Comparison of ENCODE assay signal across 9 mouse cellular contexts in genomic region chr7:99565325-99565881, GRCm38 (mm10). TPM values are rescaled to one million over a fixed set of nuclear protein-coding genes. Genes with fewer than 3 reads are reported as not detected.
A peak's percentile ranks its signal among the peaks of the same experiment; 100 is the strongest.
DNase-seq lines count a peak whose midpoint lies in the region; ATAC-seq lines count a peak whose summit lies in the region.
"Had no signal": no experiment of that assay in that cellular context is flagged by ENCODE, and none has a peak within 500 bp of the region (broad histone marks: within the 10 kb centered on the region; RNA-seq: fewer than 3 reads in every experiment).

No protein-coding gene starts in this region.

- intact Hi-C loops in left cerebral cortex, postnatal 4 days (cut with DNase I) = no loop called here

- no peak overlapping the region for H3K4me2 ChIP-seq in kidney, embryonic 16.5 days (replicated peaks; ENCODE audit: low read depth, low read length)
- H3K4me2 ChIP-seq in neural tube, embryonic 12.5 days (replicated peaks) = 0 out of 2 replicates have a peak overlapping the region, but pooled peaks have one; percentile 22

- no peak overlapping the region for H3K4me3 ChIP-seq in embryonic facial prominence, embryonic 10.5 days
- no peak overlapping the region for H3K4me3 ChIP-seq in kidney, embryonic 16.5 days (ENCODE audit: low read length)
- no peak overlapping the region for H3K4me3 ChIP-seq in neural tube, embryonic 12.5 days

- WGBS in embryonic facial prominence, embryonic 10.5 days = 59% methylated on average over 8 of the region's 8 CpGs
- 28% methylated on average over 8 of the region's 8 CpGs for WGBS in kidney, embryonic 16.5 days
- WGBS in neural tube, embryonic 12.5 days = 42% methylated on average over 8 of the region's 8 CpGs

- H3K9ac ChIP-seq in kidney, embryonic 16.5 days (replicated peaks; ENCODE audit: low read length) = no peak overlapping the region
- H3K9ac ChIP-seq in neural tube, embryonic 12.5 days = peak overlapping the region; percentile 13; the same call in 1 of the 2 replicates

- peaks cover 76% of the 10 kb centered on the region for H3K4me1 ChIP-seq in embryonic facial prominence, embryonic 10.5 days
- peaks cover 48% of the 10 kb centered on the region for H3K4me1 ChIP-seq in kidney, embryonic 16.5 days (ENCODE audit: insufficient read depth, low read length)
- H3K4me1 ChIP-seq in neural tube, embryonic 12.5 days = peaks cover 41% of the 10 kb centered on the region

- peaks cover 2% of the 10 kb centered on the region; the same call in 1 of the 2 replicates for H3K36me3 ChIP-seq in embryonic facial prominence, embryonic 10.5 days (replicated peaks)
- H3K36me3 ChIP-seq in kidney, embryonic 16.5 days (ENCODE audit: insufficient read depth, low read length) = no peaks in the 10 kb centered on the region
- no peaks in the 10 kb centered on the region for H3K36me3 ChIP-seq in neural tube, embryonic 12.5 days

- peak; percentile 36 for DNase-seq in left cerebral cortex, postnatal 4 days
- DNase-seq in left cerebral cortex, adult 18-20 months (ENCODE audit: low spot score in 2 of 2) = no peak
- DNase-seq in embryonic facial prominence, embryonic 10.5 days (ENCODE audit: low spot score) = no peak
- no peak for DNase-seq in spleen, postnatal 10 days (ENCODE audit: low spot score in 2 of 2)
- DNase-seq in c-Kit-positive CD71-positive TER-119-positive erythroid progenitor cells, embryonic 14.5 days (ENCODE audit: low spot score) = no peak
- DNase-seq in spleen, postnatal 4 days (ENCODE audit: low spot score in 2 of 2) = no peak

- no peaks in the 10 kb centered on the region for H3K27me3 ChIP-seq in embryonic facial prominence, embryonic 10.5 days (replicated peaks; ENCODE audit: low read depth, poor library complexity, severe bottlenecking)
- H3K27me3 ChIP-seq in kidney, embryonic 16.5 days (ENCODE audit: insufficient read depth, low read length) = no peaks in the 10 kb centered on the region
- no peaks in the 10 kb centered on the region for H3K27me3 ChIP-seq in neural tube, embryonic 12.5 days (replicated peaks)

- H3K27ac ChIP-seq in embryonic facial prominence, embryonic 10.5 days (replicated peaks) = peak overlapping the region; percentile 61; the same call in 1 of the 2 replicates
- peak overlapping the region; percentile 52 for H3K27ac ChIP-seq in kidney, embryonic 16.5 days (ENCODE audit: low read length)
- peak overlapping the region; percentile 47 for H3K27ac ChIP-seq in neural tube, embryonic 12.5 days

- no peaks in the 10 kb centered on the region for H3K9me3 ChIP-seq in embryonic facial prominence, embryonic 10.5 days
- no peaks in the 10 kb centered on the region for H3K9me3 ChIP-seq in kidney, embryonic 16.5 days (ENCODE audit: low read length)
- no peaks in the 10 kb centered on the region for H3K9me3 ChIP-seq in neural tube, embryonic 12.5 days
- H3K9me3 ChIP-seq: G1E had no signal

- peak; percentile 47 for ATAC-seq in kidney, embryonic 16.5 days (ENCODE audit: low FRiP score, low TSS enrichment)
- no peak for ATAC-seq in neural tube, embryonic 12.5 days (ENCODE audit: low FRiP score, low read depth)

RNA-seq across cellular contexts. Expression of gene Arrb1, which starts 30.1 kb away (rescaled TPM):
- total RNA-seq in left cerebral cortex, postnatal 4 days (2021) = 100 to 1,000 TPM; 147 to 150 TPM
- total RNA-seq in left cerebral cortex, adult 18-20 months (2021) = 100 to 1,000 TPM; 177 to 179 TPM
- polyA plus RNA-seq in embryonic facial prominence, embryonic 10.5 days (2016; fragmentation: Nextera tagmentation; extraction: Ambion mirVana) = 12.6 and 13.7 TPM in 2 replicates
- 11.2 and 11.4 TPM in 2 replicates for polyA plus RNA-seq in kidney, embryonic 16.5 days (2015; fragmentation: Nextera tagmentation; extraction: Ambion mirVana)
- 16.3 and 18.4 TPM in 2 replicates for polyA plus RNA-seq in neural tube, embryonic 12.5 days (2016; fragmentation: Nextera tagmentation; extraction: Ambion mirVana)
